Mouse (Mus musculus) erythroblast, adult 5-6 weeks (primary cell): ENCODE results near the gene Apopt1. TPM values are rescaled to one million over a fixed set of nuclear protein-coding genes. Genes with fewer than 3 reads are reported as not detected.

Source experiments
- ATAC-seq: replicated peaks from 2 replicates; pipeline ENCODE4 v1.8.0; 2016; ENCODE audit warnings: moderate number of reproducible peaks, mild to moderate bottlenecking, moderate TSS enrichment, inconsistent platforms; ENCODE audit not compliant: poor library complexity, low FRiP score, severe bottlenecking
- total RNA-seq, 2 experiments: library from RNA; stranded (forward) in 1 of 2; stranded (reverse) in 1 of 2; fragments of 150-400 nt in 1 of 2; fragments of 200-764, 138-1000 nt in 1 of 2; gene quantifications; 2 replicates each; pipeline versions ENCODE4 v1.2.3 to v1.2.4; 2015 to 2017; ENCODE audit warnings: low replicate concordance in 2 of 2

The Apopt1 gene
- total RNA-seq, 2 experiments from 2014 or later = 5.8 to 10.6 TPM

DNA sequence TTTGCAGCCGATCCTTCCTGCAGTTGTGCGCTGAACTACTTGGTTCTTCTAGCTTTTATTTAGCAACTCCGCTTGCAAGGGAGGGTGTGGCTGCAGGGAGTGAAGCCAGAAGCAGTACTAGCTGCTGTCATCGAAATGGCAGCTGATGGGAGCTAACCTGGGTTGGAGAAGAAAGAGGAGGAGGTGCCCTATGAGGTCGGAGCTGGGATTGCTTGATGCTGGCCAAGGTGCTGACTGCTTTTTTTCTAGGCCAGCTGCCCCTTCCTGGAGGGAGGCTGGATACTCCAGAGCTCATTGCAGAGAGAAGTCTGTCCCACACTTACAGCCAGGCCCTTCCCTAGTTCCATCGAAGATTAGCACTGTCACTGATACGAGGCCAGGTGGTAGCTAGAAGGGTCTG, 34.1 kb upstream of the Apopt1 start:
- ATAC-seq = no peak

DNA sequence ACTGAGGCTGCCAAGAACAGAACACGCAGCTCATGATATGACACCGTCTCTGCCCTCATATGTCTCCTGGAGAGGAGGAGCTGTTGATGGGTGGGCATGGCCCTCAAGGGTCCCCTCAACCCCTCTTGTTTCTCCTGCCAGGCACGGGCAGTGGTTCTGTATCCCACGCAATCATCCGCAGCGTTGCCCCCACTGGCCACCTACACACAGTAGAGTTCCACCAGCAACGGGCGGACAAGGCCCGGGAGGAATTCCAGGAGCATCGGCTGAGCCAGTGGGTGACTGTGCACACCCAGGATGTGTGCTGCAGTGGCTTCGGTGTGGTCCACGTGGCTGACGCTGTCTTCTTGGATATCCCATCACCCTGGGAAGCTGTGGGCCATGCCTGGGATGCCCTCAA, 32.4 kb upstream of the Apopt1 start:
- ATAC-seq = no peak

DNA sequence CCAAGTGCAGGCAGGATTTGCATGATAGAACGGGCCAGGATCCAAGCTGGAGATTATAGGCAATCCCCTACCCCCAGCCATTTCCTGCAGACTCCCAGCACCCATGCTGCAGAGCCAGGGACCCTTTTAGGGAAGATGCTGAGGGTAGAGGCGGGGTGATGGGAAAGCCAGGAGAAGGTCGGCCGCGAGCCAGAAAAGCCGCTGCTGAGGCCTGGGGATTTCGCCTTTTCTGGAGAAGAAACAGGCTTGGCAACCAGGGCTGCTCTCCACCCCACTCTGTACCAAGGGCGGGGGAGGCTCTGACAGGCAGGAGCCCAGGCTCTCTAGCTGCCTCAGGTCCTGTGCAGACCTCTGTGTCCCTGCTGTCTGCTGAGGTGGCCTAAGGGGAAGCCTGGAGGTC, 31.8 kb upstream of the Apopt1 start:
- ATAC-seq = no peak

DNA sequence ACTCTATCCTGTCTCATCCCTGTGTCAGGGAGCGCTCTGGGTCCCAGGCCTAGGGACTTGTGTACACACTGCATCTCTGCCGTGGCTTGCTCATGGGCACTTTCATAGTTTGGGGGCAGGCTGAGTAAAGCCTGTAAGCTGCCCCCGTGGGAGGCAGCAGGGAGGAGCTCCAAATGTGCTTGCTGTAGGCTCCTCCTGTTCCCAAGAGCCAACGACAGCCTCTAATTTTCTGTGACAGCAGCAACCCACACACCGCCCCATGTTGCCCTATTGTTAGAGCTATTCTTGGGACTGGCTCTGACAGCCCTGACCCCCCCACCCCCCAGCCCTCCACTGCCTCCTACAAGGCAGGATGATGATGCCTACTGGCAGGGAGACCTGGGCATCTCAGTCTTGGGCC, 31.1 kb upstream of the Apopt1 start:
- no peak for ATAC-seq

DNA sequence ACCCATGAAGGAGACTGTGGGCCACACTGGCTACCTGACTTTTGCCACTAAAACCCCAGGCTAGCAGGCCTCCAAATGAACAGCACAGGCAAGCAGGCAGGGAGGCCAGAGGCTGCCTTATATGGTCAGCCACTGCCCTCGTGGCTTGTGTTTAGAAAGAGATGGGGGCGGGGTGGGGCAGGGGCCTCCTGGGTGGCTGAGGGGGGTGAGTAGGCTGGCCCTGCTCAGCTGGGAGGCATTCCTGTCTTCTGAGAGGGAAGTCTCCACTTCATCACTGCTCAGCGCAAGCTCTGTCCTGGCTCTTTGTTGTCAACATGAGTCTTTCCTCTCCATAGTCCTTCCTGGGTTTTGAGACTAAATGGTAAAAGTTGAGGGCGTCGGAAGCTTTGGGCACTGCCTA, 30.3 kb upstream of the Apopt1 start:
- ATAC-seq = no peak

DNA sequence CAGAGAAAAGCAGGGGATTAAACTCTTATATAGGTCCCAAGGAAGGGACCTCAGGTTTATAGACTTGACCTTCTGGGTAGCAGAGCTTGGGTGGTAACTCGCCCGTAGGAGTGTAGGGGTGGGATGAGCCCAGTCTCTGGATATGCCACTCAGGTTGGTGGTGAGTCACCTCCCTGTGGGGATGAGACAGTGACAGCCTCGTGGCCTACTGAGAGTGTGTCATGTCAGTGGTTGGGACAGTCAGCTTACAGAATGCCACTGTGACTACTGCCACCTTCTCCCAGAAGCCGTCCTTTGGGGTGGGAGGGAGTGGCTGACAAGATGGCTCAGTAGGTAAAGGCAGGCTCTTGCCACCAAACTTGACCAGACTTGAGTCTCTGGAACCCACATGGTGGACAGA, 26.7 kb upstream of the Apopt1 start:
- no peak for ATAC-seq

DNA sequence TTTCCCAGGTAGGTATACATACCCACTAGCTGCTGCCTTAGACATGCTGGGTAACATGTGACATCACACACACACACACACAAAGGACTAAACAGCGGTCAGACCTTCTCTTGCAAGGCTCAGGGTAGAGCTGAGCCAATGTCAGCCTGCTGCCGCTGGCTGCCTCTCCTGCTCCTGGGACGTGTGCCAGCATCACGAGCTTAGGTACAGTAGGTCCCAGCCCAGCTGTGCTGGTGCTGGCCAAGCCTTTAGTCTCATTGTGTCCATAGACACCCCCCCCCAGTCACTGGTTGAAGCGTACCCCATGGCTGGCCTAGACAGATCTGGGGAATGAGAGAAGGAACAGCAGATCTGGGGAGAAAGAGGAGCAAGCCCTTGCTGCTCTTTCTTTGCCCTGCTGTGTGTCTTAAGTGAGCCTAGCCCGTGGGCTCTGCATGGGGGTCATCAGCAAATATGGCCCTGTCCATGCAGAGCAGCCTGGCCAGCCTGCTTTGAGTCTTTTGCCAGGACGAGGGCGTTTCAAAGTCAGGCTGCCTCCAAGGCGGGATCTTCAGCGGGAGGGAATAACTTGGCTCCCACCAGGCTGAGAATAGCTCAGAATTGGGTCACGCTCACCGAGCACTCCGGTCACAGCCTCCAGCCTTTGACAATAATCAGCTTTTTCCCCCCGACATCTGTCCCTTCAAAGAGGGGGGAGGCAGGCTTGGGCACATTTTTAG, 25.6 kb upstream of the Apopt1 start:
- ATAC-seq = no peak

DNA sequence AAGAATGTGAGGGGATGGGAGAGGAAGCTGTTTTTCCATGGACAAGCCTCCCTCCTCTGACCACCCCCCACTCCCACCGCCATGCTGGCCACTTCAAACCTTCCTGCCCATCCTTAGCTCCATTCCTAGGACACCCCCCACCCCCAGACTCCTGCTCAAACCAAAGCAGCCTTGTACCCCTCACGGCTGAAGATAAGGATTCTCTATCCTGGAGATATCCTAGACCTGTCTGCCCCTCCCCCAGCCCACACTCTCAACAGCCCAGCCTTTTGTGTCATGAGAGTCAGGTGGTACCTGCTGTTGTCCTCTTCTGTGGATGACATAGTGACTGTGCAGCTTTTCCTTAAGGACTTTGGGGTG, 25.0 kb upstream of the Apopt1 start:
- no peak for ATAC-seq

DNA sequence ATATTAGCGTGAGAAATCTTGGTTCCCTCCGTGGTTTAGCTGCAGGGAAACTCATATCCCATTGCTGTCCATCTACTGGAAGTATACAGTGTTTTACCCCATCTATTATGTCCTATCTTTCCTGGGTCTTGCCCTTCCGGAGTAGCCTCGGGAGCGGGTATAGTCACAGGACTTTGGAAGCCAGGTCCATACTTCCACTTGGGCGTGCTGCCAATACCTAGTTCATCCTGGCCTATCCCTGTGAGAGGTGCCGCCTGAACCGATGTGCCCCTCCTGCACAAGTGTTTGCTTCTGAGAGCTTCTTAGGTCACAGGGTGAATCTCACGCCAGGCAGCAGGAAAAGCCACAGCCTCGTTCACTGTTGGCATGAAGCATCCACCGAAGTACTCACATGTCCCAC, 23.6 kb upstream of the Apopt1 start:
- no peak for ATAC-seq

DNA sequence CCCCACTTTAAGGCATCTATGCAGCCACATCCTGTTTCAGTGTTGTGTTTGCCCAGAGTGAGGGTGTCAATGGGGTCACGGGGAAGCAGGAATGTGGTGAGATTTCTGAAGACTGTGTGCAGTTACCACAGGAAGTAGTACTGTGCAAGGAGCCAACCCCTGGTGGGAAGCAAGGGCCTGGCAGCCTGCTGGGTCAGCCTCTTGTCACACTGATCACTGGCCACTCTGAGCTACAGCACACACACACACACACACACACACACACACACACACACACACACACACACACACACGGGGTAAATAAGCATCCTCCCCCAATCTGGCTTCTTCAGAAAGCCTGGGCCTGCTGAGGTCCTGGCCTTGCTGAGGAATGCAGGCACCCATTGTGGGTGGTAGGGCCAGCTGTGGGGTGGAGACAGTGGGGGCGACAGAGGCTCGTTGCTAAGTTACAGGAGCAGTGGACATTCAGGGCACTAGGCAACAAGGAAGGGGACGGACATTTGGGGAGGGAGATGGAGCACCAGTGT, 21.7 kb upstream of the Apopt1 start:
- ATAC-seq = no peak

DNA sequence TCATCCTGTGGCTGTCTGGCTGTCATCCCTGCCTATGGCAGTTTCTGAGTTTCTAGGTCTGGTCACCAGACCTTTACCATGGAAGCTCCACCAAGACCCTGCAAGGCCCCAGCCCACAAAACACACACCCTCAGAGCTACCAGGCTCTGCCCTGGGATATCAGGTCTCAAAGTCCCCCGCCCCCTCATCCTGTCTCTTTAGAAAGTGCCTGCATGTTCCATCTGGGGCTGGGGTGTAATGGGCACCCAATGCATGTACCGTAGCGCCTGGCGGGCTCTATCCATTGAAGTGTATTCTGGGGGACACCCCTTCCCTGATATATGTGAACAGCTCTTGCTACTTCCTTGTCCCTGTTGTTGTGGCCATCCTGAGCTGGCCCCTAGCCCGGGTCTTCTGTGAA, 20.2 kb upstream of the Apopt1 start:
- no peak for ATAC-seq

DNA sequence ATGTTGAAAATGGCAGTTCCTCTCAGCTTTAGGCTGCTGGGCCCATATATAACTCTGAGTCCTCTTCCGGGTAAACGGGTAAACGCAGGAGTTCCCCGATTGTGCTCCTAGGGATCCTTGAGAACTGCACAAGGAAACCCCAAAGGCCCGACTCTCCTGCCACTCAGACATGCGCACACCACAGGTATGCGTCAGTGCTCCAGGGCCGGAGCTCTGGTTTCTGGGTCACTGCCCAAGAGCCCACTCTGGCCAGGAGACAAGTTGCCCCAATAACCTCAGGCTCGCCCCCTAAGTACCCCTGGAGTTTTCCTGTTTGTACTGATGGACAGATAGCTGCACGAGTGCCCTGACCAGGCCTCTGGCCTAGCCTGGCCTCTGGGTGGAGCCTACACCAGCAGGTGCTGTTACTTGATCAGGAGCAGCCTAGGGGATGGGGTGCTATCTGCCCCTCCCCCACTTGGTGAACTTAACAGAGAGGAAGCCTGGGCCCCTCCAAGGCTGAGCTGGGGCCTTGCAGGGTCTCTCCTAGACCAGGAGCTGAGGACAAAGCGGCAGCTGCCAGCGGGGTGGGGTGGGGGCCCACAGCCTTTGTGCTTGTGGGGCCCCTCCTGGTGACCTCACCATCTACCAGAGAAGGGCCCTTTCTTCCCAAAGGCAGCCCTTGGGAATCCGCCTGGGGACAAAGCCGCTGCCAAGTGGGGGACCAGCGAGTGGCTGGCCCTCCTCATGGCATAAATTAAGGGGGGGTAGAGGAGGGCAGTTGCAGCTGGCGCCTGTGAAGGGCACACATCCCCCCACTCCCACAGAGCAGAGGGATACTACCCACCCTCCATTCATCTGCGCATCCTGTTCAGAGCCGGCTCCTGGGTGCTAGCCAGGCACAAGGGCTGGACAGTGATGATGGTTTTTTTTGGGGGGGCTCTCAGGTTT, 19.5 kb upstream of the Apopt1 start:
- no peak for ATAC-seq

DNA sequence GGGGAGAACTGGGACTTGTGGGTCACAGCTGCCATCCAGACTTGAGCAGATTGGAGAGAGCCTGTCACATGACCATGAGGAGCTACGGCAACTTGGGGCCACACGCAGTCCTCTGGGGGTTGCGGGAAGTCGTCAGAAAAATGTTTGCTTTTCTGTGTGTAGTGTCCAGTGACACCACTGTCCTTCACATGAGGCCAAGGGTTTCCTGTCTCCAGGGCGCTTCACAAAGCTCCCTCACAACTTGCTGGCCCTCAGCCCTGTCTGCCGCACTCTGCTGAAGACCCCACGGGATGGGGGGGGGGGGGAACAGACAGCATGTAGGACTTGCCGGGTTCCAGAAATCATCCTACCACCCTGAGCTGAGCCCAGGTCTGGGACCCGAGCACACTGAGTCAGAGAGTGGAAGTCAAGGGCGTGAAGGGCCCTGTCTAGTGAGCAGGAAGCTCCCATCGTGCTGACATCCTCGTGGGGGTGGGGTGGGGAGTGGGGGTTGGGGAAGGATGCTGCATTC, 18.7 kb upstream of the Apopt1 start:
- ATAC-seq = no peak

DNA sequence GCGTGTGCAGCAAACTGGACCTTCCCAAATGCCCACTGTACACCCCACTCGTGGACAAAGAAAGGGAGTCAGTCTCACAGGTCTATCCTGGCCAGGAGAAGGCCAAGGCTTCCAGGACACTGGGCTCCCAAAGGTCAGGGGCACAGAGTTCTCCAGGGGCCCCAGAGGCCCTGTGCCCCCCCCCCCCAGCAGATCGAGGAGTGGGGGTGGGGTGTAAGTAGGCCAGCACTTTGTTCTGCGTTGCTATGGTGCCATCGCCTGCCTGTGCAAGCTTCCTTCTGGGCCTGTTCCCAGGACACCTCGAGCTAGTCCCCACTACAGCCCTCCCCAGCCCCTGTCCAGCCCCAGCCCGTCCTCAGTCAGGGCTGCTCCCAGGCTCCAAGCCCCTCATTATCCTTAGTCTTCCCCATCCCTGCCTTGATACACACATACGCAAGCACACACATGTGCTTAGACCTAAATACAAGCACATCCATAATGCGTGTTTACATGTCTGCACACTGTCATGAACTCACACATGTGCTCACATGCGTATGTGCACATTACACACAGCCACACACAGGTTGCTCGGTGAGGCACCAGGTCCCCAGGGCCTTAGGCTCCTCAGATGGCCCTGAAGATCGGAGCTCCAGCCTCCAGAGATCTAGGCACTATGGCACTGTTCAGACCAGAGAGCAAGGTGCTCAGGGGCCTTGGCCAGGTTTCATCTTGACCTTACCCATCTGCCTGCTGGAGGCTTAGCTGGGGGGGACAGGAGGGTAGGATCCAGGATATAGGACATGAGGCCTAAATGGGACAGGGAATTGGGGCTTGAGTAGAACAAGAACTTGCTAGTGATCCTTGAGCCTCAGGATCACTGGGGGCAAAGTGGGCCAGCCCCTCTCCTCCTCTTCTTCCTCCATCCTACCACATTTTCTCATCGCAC, 17.9 kb upstream of the Apopt1 start:
- no peak for ATAC-seq

DNA sequence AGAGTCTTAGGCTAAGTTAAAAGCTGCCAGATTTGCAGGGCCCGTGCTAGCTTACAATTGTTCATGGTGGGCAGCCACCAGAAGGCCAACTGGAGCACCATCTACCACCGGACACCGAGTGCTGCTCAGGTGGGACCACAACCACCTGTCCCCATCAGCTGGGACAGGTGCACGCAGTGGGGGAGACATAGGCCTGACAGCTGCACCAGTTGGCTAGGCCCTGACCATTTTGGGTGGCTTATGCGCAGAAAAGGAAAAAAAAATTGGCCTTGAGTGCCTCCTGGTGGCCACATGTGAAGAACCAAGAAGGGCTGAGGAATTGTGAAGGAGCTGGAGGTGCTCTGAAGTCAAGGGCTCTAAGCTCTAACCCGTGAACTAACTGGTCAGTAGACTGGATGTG, 16.8 kb upstream of the Apopt1 start:
- peak; percentile 40; the same call in 1 of the 2 replicates for ATAC-seq

DNA sequence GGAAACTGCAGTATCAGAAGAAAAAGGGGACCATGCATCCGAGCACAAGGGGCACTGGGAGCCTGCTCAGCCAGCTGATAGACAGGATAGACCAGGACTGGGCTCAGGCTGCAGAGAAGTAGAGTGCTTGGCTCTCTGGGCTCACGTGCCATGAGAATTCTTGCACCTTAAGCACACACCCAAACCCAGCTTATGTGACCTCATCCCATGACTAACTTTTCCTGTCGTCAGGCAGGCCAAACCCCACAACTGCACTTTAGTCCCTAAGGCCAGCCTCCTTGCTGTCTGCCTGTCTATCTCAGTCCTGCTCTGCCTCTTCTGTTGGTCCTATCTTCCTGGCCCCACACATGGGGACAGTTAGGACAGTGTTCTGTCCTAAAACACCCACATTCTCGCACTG, 15.4 kb upstream of the Apopt1 start:
- no peak for ATAC-seq

DNA sequence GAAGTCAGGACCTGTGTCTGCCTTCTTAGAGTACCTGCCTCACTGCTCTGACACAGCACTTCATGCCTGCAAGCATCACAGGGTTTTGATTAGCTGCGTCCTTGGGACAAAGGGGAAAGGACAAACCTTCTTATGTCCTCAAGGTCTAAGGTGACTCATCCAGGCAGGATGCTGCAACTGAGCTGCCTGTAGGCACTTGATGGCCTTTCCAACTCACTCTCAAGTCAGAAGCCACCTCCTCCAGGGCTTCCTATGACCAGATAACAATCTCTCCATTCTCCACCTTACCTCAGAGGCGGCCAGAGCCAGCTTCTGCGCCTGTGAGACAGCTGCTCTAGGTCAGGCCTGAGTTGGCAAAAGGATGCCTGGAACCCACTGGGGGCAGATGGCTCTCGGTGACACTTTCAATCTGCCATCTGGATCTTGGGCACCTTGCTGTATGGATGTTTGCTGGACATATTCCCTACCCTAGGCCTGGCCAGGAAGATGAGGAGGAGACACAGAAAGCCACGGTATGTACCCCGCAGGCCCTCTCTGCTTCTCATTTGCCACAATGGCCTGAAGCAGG, 14.6 kb upstream of the Apopt1 start:
- no peak for ATAC-seq

DNA sequence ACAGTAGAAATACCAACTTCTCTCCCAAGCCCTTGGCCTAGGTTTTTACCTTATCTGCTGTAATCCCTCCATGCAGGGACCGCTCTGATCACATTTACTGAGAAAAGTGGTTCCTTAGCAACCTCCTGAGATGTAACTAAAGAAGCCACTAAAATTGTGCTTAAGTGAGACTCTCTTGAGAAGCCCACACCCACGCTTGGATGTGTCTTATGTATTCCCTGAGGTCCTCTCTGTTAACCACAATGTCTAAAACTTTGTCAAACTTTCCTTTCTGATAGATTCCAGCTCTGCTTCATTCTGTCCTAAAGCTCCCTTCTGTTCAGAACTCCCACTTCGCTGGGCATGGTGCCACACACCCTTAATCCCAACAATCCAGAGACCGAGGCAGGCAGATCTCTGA, 13.5 kb upstream of the Apopt1 start:
- ATAC-seq = no peak

DNA sequence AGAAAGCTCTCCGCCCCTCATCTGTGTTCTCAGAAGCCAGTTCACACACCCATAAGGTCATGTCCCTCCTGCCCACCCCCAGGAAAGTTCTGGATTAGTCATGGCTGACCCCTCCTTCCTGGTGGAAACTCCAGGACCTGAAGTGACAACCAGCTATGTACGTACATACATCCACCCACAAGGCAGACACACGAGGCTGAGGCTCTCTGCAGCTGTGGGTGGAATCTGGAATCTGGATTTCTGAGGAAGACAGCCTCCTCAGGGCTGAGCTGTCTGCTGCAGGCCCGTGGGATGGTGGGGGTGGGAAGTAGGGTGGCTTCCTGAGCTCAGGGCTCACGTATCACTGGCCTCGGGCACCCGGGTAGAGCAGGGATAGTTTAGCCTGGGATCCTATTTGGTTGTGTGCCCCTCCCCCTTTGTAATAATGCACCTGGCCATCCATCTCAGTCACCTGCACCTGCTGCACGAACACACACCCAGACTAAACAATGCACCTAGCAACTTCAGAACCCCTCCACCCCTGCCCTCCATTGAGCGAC, 12.1 kb upstream of the Apopt1 start:
- ATAC-seq = no peak
